Mouse (Mus musculus) ES-E14 (cell line): ENCODE measurements at regions not wholly inside any gene's neighbourhood (a gene's known extent, or its start where the extent isn't known, plus 50 kb on each side); places are given as distances from the start of the nearest gene placed in this dataset.

ENCODE experiments used
- DNase-seq: peaks from one replicate; pipeline ENCODE4 v3.0.0-alpha.2; 2013; ENCODE audit warnings: low read depth, low spot score
- H3K27ac ChIP-seq: 2 replicates; pipeline ENCODE4 v1.5.1; 2012; ENCODE audit warnings: low read depth, mild to moderate bottlenecking, low read length, moderate library complexity, mixed read lengths; ENCODE audit not compliant: poor library complexity, insufficient read depth, severe bottlenecking
- H3K36me3 ChIP-seq: 2 replicates; pipeline ENCODE4 v1.6.1; 2012; ENCODE audit warnings: mild to moderate bottlenecking, low read length, moderate library complexity, mixed read lengths; ENCODE audit not compliant: control insufficient read depth, poor library complexity, insufficient read depth, severe bottlenecking
- H3K4me1 ChIP-seq, 2 experiments: fragments of 150-350 bp in 1 of 2; sonication (generic) in 1 of 2; 2 replicates each; pipeline ENCODE4 v1.6.1; 2012; ENCODE audit warnings: low read length in 2 of 2, mild to moderate bottlenecking in 1 of 2, mixed read lengths in 1 of 2; ENCODE audit not compliant: control insufficient read depth in 2 of 2, insufficient read depth in 2 of 2, poor library complexity in 1 of 2
- H3K4me3 ChIP-seq, 2 experiments: fragments of 150-350 bp in 1 of 2; sonication (generic) in 1 of 2; 2 replicates each; pipeline ENCODE4 v1.5.1; 2012; ENCODE audit warnings: low read length in 2 of 2, low read depth in 1 of 2, mild to moderate bottlenecking in 1 of 2, mixed read lengths in 1 of 2; ENCODE audit not compliant: insufficient read depth in 1 of 2, poor library complexity in 1 of 2, severe bottlenecking in 1 of 2
- H3K9ac ChIP-seq: 2 replicates; pipeline ENCODE4 v1.6.1; 2012; ENCODE audit warnings: low read depth, mild to moderate bottlenecking, low read length, mixed read lengths; ENCODE audit not compliant: poor library complexity, insufficient read depth, severe bottlenecking
- H3K9me3 ChIP-seq: fragments of 150-350 bp; sonication (generic); 2 replicates; pipeline ENCODE4 v1.6.1; 2012; ENCODE audit warnings: low read depth, mild to moderate bottlenecking, low read length; ENCODE audit not compliant: control insufficient read depth, insufficient read depth
- CHD2 ChIP-seq: IDR thresholded peaks from 2 replicates; pipeline ENCODE4 v1.6.1; 2014; ENCODE audit warnings: mild to moderate bottlenecking, low read depth, low read length, inconsistent platforms
- HCFC1 ChIP-seq: IDR thresholded peaks from 2 replicates; pipeline ENCODE4 v1.6.1; 2012; ENCODE audit warnings: low read length, inconsistent platforms, borderline replicate concordance; ENCODE audit not compliant: insufficient read depth
- MAFK ChIP-seq: IDR thresholded peaks from 2 replicates; pipeline ENCODE4 v1.6.1; 2014; ENCODE audit warnings: mild to moderate bottlenecking, low read depth, low read length, inconsistent platforms; ENCODE audit not compliant: insufficient read depth
- ZC3H11A ChIP-seq: IDR thresholded peaks from 2 replicates; pipeline ENCODE4 v1.6.1; 2012; ENCODE audit warnings: low read depth, mild to moderate bottlenecking, inconsistent platforms, low read length, borderline replicate concordance
- ZNF384 ChIP-seq: IDR thresholded peaks from 2 replicates; pipeline ENCODE4 v1.6.1; 2012; ENCODE audit warnings: low read depth, low read length, inconsistent platforms
- in situ Hi-C, 2 experiments: fragments of 600-800 bp; cut with MboI; formaldehyde crosslinking; loops; one replicate each; pipeline ENCODE4 v1.15.1; 2025; ENCODE audit warnings: low sequenced_read_pairs in 2 of 2, inconsistent platforms in 1 of 2; ENCODE audit not compliant: unreplicated experiment in 2 of 2

DNA sequence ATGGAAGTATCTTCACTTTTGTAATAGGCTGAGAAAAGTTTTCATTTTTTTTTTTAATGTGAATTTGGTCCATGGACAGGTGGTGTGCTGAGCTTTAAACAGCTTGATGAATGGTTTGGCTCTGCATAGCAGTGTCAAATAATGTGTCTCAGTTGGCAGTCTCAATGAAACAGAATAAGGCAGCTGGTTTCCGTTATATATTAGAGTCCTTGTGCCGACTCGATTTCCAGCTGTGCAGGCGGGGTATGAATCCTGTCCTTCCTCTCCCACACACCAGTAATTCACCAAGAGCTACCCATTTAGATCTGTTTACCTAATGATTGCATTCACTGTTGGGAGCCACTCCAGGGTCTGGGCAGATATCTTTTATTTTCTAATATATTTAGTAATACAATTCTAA lies 526.6 kb downstream of the Nup35 start:
- in situ Hi-C loops, result no loop called here
- H3K9me3 ChIP-seq, result no peaks in the 10 kb centered on the region
- no peaks in the 10 kb centered on the region for H3K4me1 ChIP-seq
- no peak overlapping the region for H3K27ac ChIP-seq
- no peak overlapping the region for H3K9ac ChIP-seq
- DNase-seq, result no peak
- H3K36me3 ChIP-seq, result no peaks in the 10 kb centered on the region
- TF ChIP-seq ZC3H11A, result no peak
- no peak overlapping the region for H3K4me3 ChIP-seq

DNA sequence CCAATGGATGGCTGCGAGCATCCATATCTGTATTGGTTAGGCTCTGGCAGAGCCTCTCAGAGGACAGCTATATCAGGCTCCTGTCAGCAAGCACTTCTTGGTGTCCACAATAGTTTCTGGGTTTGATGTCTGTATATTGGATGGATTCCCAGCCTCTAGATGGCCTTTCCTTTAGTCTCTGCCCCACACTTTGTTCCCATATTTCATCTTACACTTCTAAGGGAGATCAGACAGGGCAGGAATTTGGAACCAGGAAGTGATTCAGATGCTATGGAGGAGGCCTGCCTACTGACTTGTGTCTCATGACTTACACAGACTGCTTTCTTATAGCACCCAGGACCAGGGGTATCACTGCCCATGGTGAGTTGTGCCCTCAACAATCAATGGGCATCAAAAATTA lies 529.4 kb downstream of the Nup35 start:
- DNase-seq, result no peak
- TF ChIP-seq HCFC1 (no peak), CHD2 (no peak), ZC3H11A (no peak), MAFK (no peak), ZNF384 (no peak)
- Histone ChIP-seq H3K9me3 (no peaks in the 10 kb centered on the region), H3K4me1 (no peaks in the 10 kb centered on the region), H3K4me3 (no peak overlapping the region), H3K9ac (no peak overlapping the region), H3K27ac (no peak overlapping the region), H3K36me3 (no peaks in the 10 kb centered on the region)
- in situ Hi-C loops, result no loop called here

DNA sequence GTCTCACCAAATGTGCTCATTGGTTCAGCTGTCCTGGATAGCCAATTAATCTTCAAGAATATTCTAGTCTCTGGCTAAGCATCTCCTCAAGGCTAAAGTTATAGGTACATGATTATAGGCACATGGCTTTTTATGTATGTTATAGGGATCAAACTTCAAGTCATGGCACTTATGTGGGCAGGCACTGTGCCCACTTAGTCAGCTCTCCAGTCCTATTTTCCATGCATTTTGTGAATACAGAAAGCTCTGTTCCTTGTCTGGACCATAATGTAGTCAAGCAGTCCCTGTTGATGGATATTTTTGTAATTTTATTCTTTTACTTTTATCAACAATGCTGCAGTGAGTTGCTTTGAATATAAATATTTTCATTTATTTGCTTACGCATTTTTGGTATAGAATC lies 531.1 kb downstream of the Nup35 start:
- Histone ChIP-seq H3K4me1 (no peaks in the 10 kb centered on the region), H3K36me3 (no peaks in the 10 kb centered on the region), H3K27ac (no peak overlapping the region), H3K9me3 (no peaks in the 10 kb centered on the region), H3K4me3 (no peak overlapping the region), H3K9ac (no peak overlapping the region)
- in situ Hi-C loops, result no loop called here
- TF ChIP-seq ZNF384 (no peak), CHD2 (no peak), MAFK (no peak), HCFC1 (no peak), ZC3H11A (no peak)
- DNase-seq, result no peak

DNA sequence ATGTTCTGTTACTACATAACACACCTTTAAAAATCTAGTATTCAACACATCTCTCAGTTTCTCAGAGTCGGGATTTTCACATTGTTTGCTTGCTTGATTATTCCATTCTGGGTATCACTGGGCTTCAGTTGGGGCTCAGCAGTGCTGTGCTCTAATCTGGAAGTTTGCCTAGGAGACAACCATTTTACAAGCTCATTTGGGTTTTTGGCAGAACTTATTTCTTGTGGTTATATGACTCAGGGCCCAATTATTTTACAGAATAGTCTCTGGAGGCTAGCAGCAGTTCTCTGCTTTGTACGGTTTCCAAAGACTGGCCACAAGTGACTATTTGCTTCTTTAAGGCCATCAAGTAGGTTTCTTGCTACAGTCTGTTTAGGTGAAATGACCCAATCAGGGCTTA lies 565.4 kb downstream of the Nup35 start:
- no peak overlapping the region for H3K4me3 ChIP-seq
- H3K4me1 ChIP-seq, result no peaks in the 10 kb centered on the region
- no peaks in the 10 kb centered on the region for H3K36me3 ChIP-seq
- H3K9me3 ChIP-seq, result no peaks in the 10 kb centered on the region
- TF ChIP-seq HCFC1 (no peak), CHD2 (no peak), ZNF384 (no peak), ZC3H11A (no peak), MAFK (no peak)
- no peak overlapping the region for H3K9ac ChIP-seq
- DNase-seq, result no peak
- H3K27ac ChIP-seq, result no peak overlapping the region
- in situ Hi-C loops, result no loop called here

DNA sequence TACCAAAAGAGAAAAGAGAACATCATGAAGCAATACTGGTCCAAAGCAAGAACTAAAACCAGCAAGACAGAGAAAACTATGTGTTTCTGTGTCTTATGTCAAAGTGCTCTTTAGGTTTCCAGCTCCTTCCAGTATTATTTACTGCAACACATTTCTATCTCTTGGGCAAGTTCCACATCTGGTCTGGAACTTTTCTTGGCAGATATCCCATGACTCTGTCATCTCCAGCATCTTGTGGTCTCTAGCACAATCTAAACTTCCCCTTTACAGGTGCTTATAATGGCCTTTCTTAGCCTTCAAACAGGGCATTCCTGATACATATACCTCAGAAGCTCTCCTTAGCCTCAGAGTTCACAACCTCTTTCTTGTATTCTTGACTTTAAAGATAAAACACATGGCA lies 568.9 kb downstream of the Nup35 start:
- H3K4me3 ChIP-seq, result no peak overlapping the region
- H3K9me3 ChIP-seq, result no peaks in the 10 kb centered on the region
- H3K36me3 ChIP-seq, result no peaks in the 10 kb centered on the region
- TF ChIP-seq MAFK (no peak), ZC3H11A (no peak)
- in situ Hi-C loops, result no loop called here
- H3K4me1 ChIP-seq, result no peaks in the 10 kb centered on the region
- H3K27ac ChIP-seq, result no peak overlapping the region
- no peak for DNase-seq
- no peak overlapping the region for H3K9ac ChIP-seq
